Mouse (Mus musculus): ENCODE measurements around the gene Fut9. TPM values are rescaled to one million over a fixed set of nuclear protein-coding genes. Genes with fewer than 3 reads are reported as not detected.

Fut9 gene
- polyA plus RNA-seq, 1 experiment, result 0.08 TPM

DNA sequence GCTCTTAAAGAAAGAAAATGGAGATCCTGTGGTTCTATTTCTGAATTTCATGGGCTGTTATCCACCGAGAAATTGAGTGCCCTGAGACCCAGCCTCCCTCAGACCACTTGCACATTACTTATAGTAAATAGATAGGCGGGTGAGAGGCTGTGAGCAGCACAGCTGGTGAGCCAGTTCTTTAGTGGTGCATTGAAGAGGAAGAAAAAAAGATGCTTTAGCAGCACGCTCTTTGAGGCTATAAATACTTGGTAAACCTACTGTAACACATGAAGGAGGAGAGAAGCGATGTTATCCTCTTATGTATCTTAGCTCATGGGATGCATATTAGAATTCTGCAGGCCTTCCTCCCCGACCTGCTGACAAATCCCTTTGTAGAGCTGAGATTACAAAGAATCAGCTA lies 58.5 kb downstream of the Fut9 start:
- H3K27me3 ChIP-seq (ENCODE audit: control insufficient read depth, insufficient read depth, low read length), result no peaks in the 10 kb centered on the region
- H3K4me3 ChIP-seq (ENCODE audit: control insufficient read depth, insufficient read depth, low read length), result no peak overlapping the region
- WGBS, result 75% methylated on average over 5 of the region's 5 CpGs
- TF ChIP-seq CTCF (IDR thresholded peaks at IDR 0.05; ENCODE audit: borderline replicate concordance, control insufficient read depth, extremely low read depth, insufficient read depth, low read length, poor library complexity) (no peak), POLR2A (IDR thresholded peaks at IDR 0.05; ENCODE audit: control insufficient read depth, extremely low read depth, insufficient read depth, low read length, poor library complexity) (no peak)
- DNase-seq, result no peak
- no peaks in the 10 kb centered on the region for H3K36me3 ChIP-seq (ENCODE audit: control insufficient read depth, insufficient read depth, low read length)
- no peaks in the 10 kb centered on the region for H3K4me1 ChIP-seq (replicated peaks; ENCODE audit: control insufficient read depth, insufficient read depth, low read length)
- no peak overlapping the region for H3K27ac ChIP-seq (ENCODE audit: control insufficient read depth, insufficient read depth, low read length)

DNA sequence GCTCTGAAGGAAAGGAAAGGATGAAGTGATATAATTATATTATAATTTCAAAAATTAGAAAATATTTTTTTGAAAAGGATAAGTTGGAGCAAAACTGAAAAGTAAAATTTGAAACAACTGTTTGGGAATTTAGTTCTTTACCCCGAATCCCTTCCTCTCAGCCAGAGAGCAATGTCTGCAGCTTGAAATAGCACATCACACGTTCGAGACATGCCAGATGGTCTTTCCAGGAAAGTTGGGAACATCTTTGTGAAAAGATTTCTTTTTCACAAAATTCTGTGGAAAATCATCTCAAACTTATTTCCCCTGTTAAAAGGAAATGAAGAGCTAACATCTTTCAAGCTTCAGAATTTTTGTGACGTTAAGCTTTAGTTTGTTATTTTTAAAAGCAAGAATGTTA lies 61.3 kb downstream of the Fut9 start:
- no peak for DNase-seq
- 87% methylated on average over 4 of the region's 4 CpGs for WGBS
- no peaks in the 10 kb centered on the region for H3K27me3 ChIP-seq (ENCODE audit: control insufficient read depth, insufficient read depth, low read length)
- no peaks in the 10 kb centered on the region for H3K36me3 ChIP-seq (ENCODE audit: control insufficient read depth, insufficient read depth, low read length)
- H3K4me3 ChIP-seq (ENCODE audit: control insufficient read depth, insufficient read depth, low read length), result no peak overlapping the region
- TF ChIP-seq POLR2A (IDR thresholded peaks at IDR 0.05; ENCODE audit: control insufficient read depth, extremely low read depth, insufficient read depth, low read length, poor library complexity), result no peak
- TF ChIP-seq CTCF (IDR thresholded peaks at IDR 0.05; ENCODE audit: borderline replicate concordance, control insufficient read depth, extremely low read depth, insufficient read depth, low read length, poor library complexity), result no peak
- no peaks in the 10 kb centered on the region for H3K4me1 ChIP-seq (replicated peaks; ENCODE audit: control insufficient read depth, insufficient read depth, low read length)
- H3K27ac ChIP-seq (ENCODE audit: control insufficient read depth, insufficient read depth, low read length), result no peak overlapping the region

DNA sequence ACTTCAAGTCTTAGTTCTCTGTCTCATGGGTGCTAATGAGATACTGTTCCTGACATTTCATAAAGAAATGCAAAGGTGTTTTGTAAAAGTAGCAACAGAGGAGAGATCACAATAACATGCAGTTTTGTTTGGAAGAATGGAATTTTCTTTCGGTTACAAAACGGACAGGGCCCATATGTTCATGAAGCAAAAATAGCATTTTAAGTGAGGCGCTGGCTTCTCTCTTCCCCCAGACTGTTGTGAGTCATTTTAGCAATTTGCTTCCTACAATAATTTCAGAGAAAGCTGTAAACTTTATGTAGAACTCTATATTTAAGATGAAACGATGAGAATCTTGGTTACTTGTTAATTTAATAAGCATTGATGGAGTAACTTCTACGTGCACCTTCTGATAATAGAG lies 78.5 kb downstream of the Fut9 start:
- WGBS, result 84% methylated on average over 5 of the region's 5 CpGs
- TF ChIP-seq CTCF (IDR thresholded peaks at IDR 0.05; ENCODE audit: borderline replicate concordance, control insufficient read depth, extremely low read depth, insufficient read depth, low read length, poor library complexity) (no peak), POLR2A (IDR thresholded peaks at IDR 0.05; ENCODE audit: control insufficient read depth, extremely low read depth, insufficient read depth, low read length, poor library complexity) (no peak)
- H3K4me3 ChIP-seq (ENCODE audit: control insufficient read depth, insufficient read depth, low read length), result no peak overlapping the region
- no peaks in the 10 kb centered on the region for H3K27me3 ChIP-seq (ENCODE audit: control insufficient read depth, insufficient read depth, low read length)
- no peak overlapping the region for H3K27ac ChIP-seq (ENCODE audit: control insufficient read depth, insufficient read depth, low read length)
- H3K36me3 ChIP-seq (ENCODE audit: control insufficient read depth, insufficient read depth, low read length), result no peaks in the 10 kb centered on the region
- no peaks in the 10 kb centered on the region for H3K4me1 ChIP-seq (replicated peaks; ENCODE audit: control insufficient read depth, insufficient read depth, low read length)
- no peak for DNase-seq

DNA sequence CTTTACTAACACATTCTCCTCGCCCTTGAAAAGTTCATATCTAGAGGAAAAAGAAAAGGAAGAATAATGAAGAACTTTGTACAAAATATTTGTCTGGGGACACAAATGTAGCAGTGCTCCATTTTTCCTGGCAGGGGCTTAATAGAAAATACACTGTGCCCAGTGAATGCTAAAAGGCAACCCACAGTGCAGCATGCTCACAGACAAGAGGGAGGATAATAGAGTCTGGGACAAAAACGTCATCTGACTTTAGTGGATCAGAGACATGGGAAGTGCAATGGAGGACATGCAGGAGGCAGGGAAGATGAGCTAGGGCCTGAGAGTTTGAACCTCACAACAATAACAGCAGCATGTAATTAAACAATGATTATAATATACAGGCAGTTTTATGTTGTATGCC lies 86.1 kb downstream of the Fut9 start:
- Histone ChIP-seq H3K36me3 (ENCODE audit: control insufficient read depth, insufficient read depth, low read length) (no peaks in the 10 kb centered on the region), H3K4me1 (replicated peaks; ENCODE audit: control insufficient read depth, insufficient read depth, low read length) (no peaks in the 10 kb centered on the region), H3K4me3 (ENCODE audit: control insufficient read depth, insufficient read depth, low read length) (no peak overlapping the region), H3K27me3 (ENCODE audit: control insufficient read depth, insufficient read depth, low read length) (no peaks in the 10 kb centered on the region), H3K27ac (ENCODE audit: control insufficient read depth, insufficient read depth, low read length) (no peak overlapping the region)
- TF ChIP-seq CTCF (IDR thresholded peaks at IDR 0.05; ENCODE audit: borderline replicate concordance, control insufficient read depth, extremely low read depth, insufficient read depth, low read length, poor library complexity) (no peak), POLR2A (IDR thresholded peaks at IDR 0.05; ENCODE audit: control insufficient read depth, extremely low read depth, insufficient read depth, low read length, poor library complexity) (no peak)
- 87% methylated on average over 2 of the region's 2 CpGs for WGBS
- no peak for DNase-seq

DNA sequence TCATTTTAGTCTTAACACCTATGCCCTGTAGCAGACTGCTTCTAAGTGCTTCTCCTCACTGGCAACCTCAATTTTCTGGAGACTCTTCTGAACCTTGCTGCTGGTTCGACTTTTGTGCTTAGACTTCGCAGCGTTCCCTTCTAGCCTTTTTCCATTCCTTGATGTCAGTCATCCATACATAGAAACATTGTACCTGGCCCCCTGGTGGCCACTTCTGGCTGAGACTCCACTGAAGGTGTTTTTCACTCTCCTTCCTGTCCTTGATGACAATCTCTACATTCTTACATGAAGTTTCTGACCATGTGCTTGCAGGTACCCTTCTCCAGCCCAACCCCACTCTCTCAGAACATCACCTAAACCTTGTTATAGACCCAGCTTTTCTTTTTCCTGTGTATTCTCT lies 115.1 kb downstream of the Fut9 start:
- DNase-seq, result no peak
- 92% methylated on average over 3 of the region's 3 CpGs for WGBS
- Histone ChIP-seq H3K4me1 (replicated peaks; ENCODE audit: control insufficient read depth, insufficient read depth, low read length) (no peaks in the 10 kb centered on the region), H3K4me3 (ENCODE audit: control insufficient read depth, insufficient read depth, low read length) (no peak overlapping the region), H3K27ac (ENCODE audit: control insufficient read depth, insufficient read depth, low read length) (no peak overlapping the region), H3K36me3 (ENCODE audit: control insufficient read depth, insufficient read depth, low read length) (no peaks in the 10 kb centered on the region), H3K27me3 (ENCODE audit: control insufficient read depth, insufficient read depth, low read length) (no peaks in the 10 kb centered on the region)
- TF ChIP-seq CTCF (IDR thresholded peaks at IDR 0.05; ENCODE audit: borderline replicate concordance, control insufficient read depth, extremely low read depth, insufficient read depth, low read length, poor library complexity) (no peak), POLR2A (IDR thresholded peaks at IDR 0.05; ENCODE audit: control insufficient read depth, extremely low read depth, insufficient read depth, low read length, poor library complexity) (no peak)

DNA sequence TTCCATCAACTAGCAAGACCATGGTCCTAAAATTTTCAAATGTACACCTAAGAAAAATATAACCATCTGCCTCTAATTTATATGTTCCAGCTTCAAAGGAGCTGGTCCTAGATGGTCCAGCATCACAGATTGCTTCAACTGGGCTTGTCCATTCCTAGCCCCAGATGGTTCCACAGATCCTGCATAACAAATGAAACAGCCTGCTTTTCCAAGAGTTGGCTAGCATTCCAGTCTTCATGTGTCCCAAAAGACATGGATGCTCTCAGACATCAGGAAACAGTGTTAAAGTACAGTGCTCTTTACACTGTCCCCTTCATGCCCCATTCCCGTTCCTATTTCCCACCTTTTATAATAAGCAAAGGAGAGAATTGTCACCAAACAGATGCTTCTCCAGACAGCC lies 135.8 kb downstream of the Fut9 start:
- TF ChIP-seq POLR2A (IDR thresholded peaks at IDR 0.05; ENCODE audit: control insufficient read depth, extremely low read depth, insufficient read depth, low read length, poor library complexity) (no peak), CTCF (IDR thresholded peaks at IDR 0.05; ENCODE audit: borderline replicate concordance, control insufficient read depth, extremely low read depth, insufficient read depth, low read length, poor library complexity) (no peak)
- WGBS, result 86% methylated on average over 1 of the region's 1 CpGs

DNA sequence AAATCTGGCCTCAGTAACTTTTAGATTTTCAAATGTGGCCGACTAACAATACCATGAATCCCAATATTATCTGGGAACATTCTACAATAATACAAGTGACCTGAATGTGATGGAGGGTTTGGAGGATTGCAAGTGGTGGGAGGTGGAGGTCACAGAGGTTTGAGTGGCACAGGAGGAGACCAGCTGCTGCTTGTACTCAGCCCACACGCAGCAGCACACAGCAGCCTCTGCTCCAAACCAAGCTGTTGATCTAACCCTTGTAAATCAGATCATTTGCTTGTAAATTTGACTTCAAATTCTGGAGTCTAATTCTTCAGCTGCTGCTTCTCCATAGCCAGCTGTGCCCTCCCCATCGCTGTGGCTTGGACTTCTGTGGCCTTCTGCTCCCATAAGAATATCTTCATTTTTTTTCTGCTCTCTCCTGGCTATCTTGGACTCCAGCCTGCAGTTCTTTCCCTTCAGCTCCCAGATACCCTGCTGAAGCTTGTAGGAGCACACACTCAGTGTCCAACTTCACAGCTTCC lies 138.8 kb downstream of the Fut9 start:
- 89% methylated on average over 3 of the region's 3 CpGs for WGBS
- TF ChIP-seq POLR2A (IDR thresholded peaks at IDR 0.05; ENCODE audit: control insufficient read depth, extremely low read depth, insufficient read depth, low read length, poor library complexity) (no peak), CTCF (IDR thresholded peaks at IDR 0.05; ENCODE audit: borderline replicate concordance, control insufficient read depth, extremely low read depth, insufficient read depth, low read length, poor library complexity) (no peak)

More for the DNA sequence above, 135.8 kb downstream of the Fut9 start:
- H3K27me3 ChIP-seq (ENCODE audit: control insufficient read depth, insufficient read depth, low read length), result no peaks in the 10 kb centered on the region
- H3K4me1 ChIP-seq (replicated peaks; ENCODE audit: control insufficient read depth, insufficient read depth, low read length), result no peaks in the 10 kb centered on the region
- DNase-seq, result no peak
- H3K36me3 ChIP-seq (ENCODE audit: control insufficient read depth, insufficient read depth, low read length), result no peaks in the 10 kb centered on the region
- H3K27ac ChIP-seq (ENCODE audit: control insufficient read depth, insufficient read depth, low read length), result no peak overlapping the region
- no peak overlapping the region for H3K4me3 ChIP-seq (ENCODE audit: control insufficient read depth, insufficient read depth, low read length)

More for the DNA sequence above, 138.8 kb downstream of the Fut9 start:
- H3K27me3 ChIP-seq (ENCODE audit: control insufficient read depth, insufficient read depth, low read length), result no peaks in the 10 kb centered on the region
- no peak overlapping the region for H3K27ac ChIP-seq (ENCODE audit: control insufficient read depth, insufficient read depth, low read length)
- no peak for DNase-seq
- H3K4me1 ChIP-seq (replicated peaks; ENCODE audit: control insufficient read depth, insufficient read depth, low read length), result no peaks in the 10 kb centered on the region
- no peaks in the 10 kb centered on the region for H3K36me3 ChIP-seq (ENCODE audit: control insufficient read depth, insufficient read depth, low read length)
- no peak overlapping the region for H3K4me3 ChIP-seq (ENCODE audit: control insufficient read depth, insufficient read depth, low read length)

Data from thymus, adult 2 months (tissue).